Mouse (Mus musculus) kidney, embryonic 15.5 days (tissue): ENCODE results near the gene Rpp38. TPM values are rescaled to one million over a fixed set of nuclear protein-coding genes. Genes with fewer than 3 reads are reported as not detected.
A peak's percentile ranks its signal among the peaks of the same experiment; 100 is the strongest.

Source experiments
- ATAC-seq: fragments of 200-750 bp; cut with Nextera tagmentation; replicated peaks from 2 replicates; pipeline ENCODE4 v1.8.0; 2017; ENCODE audit warnings: moderate TSS enrichment; ENCODE audit not compliant: low FRiP score
- H3K27ac ChIP-seq: fragments of 300-500 bp; sonication (generic); 2 replicates; pipeline ENCODE4 v1.5.1; 2015; ENCODE audit warnings: mild to moderate bottlenecking, inconsistent platforms
- H3K27me3 ChIP-seq: fragments of 300-500 bp; sonication (generic); 2 replicates; pipeline ENCODE4 v1.6.1; 2015; ENCODE audit warnings: inconsistent platforms
- H3K36me3 ChIP-seq: fragments of 300-500 bp; sonication (generic); 2 replicates; pipeline ENCODE4 v1.6.1; 2015; ENCODE audit warnings: inconsistent platforms
- H3K4me1 ChIP-seq: fragments of 300-500 bp; sonication (generic); 2 replicates; pipeline ENCODE4 v1.6.1; 2015; ENCODE audit warnings: inconsistent platforms
- H3K4me2 ChIP-seq: fragments of 300-500 bp; sonication (generic); 2 replicates; pipeline ENCODE4 v1.6.1; 2015; ENCODE audit warnings: moderate library complexity, mild to moderate bottlenecking, inconsistent platforms
- H3K4me3 ChIP-seq: fragments of 300-500 bp; sonication (generic); replicated peaks from 2 replicates; pipeline ENCODE4 v1.5.1; 2015; ENCODE audit warnings: mild to moderate bottlenecking, inconsistent platforms
- H3K9ac ChIP-seq: fragments of 300-500 bp; sonication (generic); 2 replicates; pipeline ENCODE4 v1.6.1; 2015; ENCODE audit warnings: mild to moderate bottlenecking, inconsistent platforms
- H3K9me3 ChIP-seq: fragments of 300-500 bp; sonication (generic); replicated peaks from 2 replicates; pipeline ENCODE4 v1.6.1; 2016; ENCODE audit warnings: inconsistent platforms
- WGBS: fragments of 180-500 bp; shearing (Covaris S2); methylation state at CpG from one replicate; pipeline ENCODE4 v1.1.7; 2015; ENCODE audit warnings: mixed read lengths; 5-methylcytosine and 5-hydroxymethylcytosine counted together
- polyA plus RNA-seq: library from polyadenylated mRNA; unstranded; fragments of >200 nt; fragmentation: Nextera tagmentation; extraction: Ambion mirVana; gene quantifications from 2 replicates; pipeline ENCODE4 v1.2.1, GENCODE M21; 2015

Rpp38 gene
- 19.9 and 20.3 TPM in 2 replicates for polyA plus RNA-seq

- peak within 1 kb of the TSS; percentile 75 for H3K27ac ChIP-seq
- peaks cover 27% of the 10 kb centered on the region for H3K4me1 ChIP-seq
- no peaks in the 10 kb centered on the region for H3K9me3 ChIP-seq
- peaks cover 18% of the 10 kb centered on the region for H3K27me3 ChIP-seq
- peaks cover 21% of the 10 kb centered on the region for H3K36me3 ChIP-seq
- peak; percentile 98 for ATAC-seq
- under 1% methylated on average over 45 of the region's 45 CpGs for WGBS
- peak within 1 kb of the TSS; percentile 68 for H3K9ac ChIP-seq
- peak within 1 kb of the TSS; percentile 64 for H3K4me3 ChIP-seq
- H3K4me2 ChIP-seq = peak within 1 kb of the TSS; percentile 62
These were observed at the start of gene Rpp38 for GRCm38 (mm10) chr2:3332484-3333242. TSS of gene Rpp38 (minus strand) at chr2:3332643.

- WGBS = 76% methylated on average over 4 of the region's 4 CpGs
- Histone ChIP-seq H3K9me3 (no peaks in the 10 kb centered on the region), H3K27ac (no peak overlapping the region), H3K4me2 (no peak overlapping the region), H3K36me3 (no peaks in the 10 kb centered on the region), H3K4me3 (no peak overlapping the region), H3K4me1 (no peaks in the 10 kb centered on the region), H3K27me3 (no peaks in the 10 kb centered on the region; the same call in 1 of the 2 replicates), H3K9ac (no peak overlapping the region)
- ATAC-seq = no peak
These were observed 32.7 kb upstream of the Rpp38 start for GRCm38 (mm10) chr2:3365127-3365526.

- H3K4me3 ChIP-seq = no peak overlapping the region
- whole genome bisulfite sequencing = 83% methylated on average over 3 of the region's 3 CpGs
- ATAC-seq = no peak
These were observed 28.6 kb upstream of the Rpp38 start for GRCm38 (mm10) chr2:3361067-3361466.

GRCm38 (mm10) chr2:3357887-3358286 lies 25.4 kb upstream of the Rpp38 start:
- Histone ChIP-seq H3K4me3 (no peak overlapping the region), H3K9ac (no peak overlapping the region), H3K36me3 (no peaks in the 10 kb centered on the region), H3K27me3 (no peaks in the 10 kb centered on the region), H3K4me1 (no peaks in the 10 kb centered on the region), H3K4me2 (no peak overlapping the region), H3K27ac (no peak overlapping the region), H3K9me3 (no peaks in the 10 kb centered on the region)
- 77% methylated on average over 3 of the region's 3 CpGs for WGBS
- ATAC-seq = no peak

More at GRCm38 (mm10) chr2:3361067-3361466, 28.6 kb upstream of the Rpp38 start:
- no peaks in the 10 kb centered on the region; the same call in 1 of the 2 replicates for H3K27me3 ChIP-seq
- H3K4me1 ChIP-seq = no peaks in the 10 kb centered on the region
- H3K4me2 ChIP-seq = no peak overlapping the region
- H3K36me3 ChIP-seq = no peaks in the 10 kb centered on the region
- H3K9ac ChIP-seq = no peak overlapping the region
- H3K27ac ChIP-seq = no peak overlapping the region
- no peaks in the 10 kb centered on the region for H3K9me3 ChIP-seq

GRCm38 (mm10) chr2:3356311-3356710 lies 23.9 kb upstream of the Rpp38 start:
- Histone ChIP-seq H3K36me3 (no peaks in the 10 kb centered on the region), H3K27me3 (no peaks in the 10 kb centered on the region), H3K4me2 (no peak overlapping the region), H3K9me3 (no peaks in the 10 kb centered on the region), H3K4me1 (no peaks in the 10 kb centered on the region), H3K9ac (no peak overlapping the region), H3K27ac (no peak overlapping the region), H3K4me3 (no peak overlapping the region)
- ATAC-seq = no peak
- WGBS = 54% methylated on average over 3 of the region's 3 CpGs

- Histone ChIP-seq H3K27ac (no peak overlapping the region), H3K27me3 (no peaks in the 10 kb centered on the region), H3K4me3 (no peak overlapping the region), H3K4me2 (no peak overlapping the region), H3K4me1 (no peaks in the 10 kb centered on the region), H3K36me3 (no peaks in the 10 kb centered on the region), H3K9ac (no peak overlapping the region), H3K9me3 (no peaks in the 10 kb centered on the region)
- 87% methylated on average over 8 of the region's 8 CpGs for WGBS
- ATAC-seq = no peak
These were observed 23.4 kb upstream of the Rpp38 start for GRCm38 (mm10) chr2:3355793-3356192.

- Histone ChIP-seq H3K4me3 (no peak overlapping the region), H3K4me2 (no peak overlapping the region), H3K9me3 (no peaks in the 10 kb centered on the region), H3K27me3 (no peaks in the 10 kb centered on the region), H3K9ac (no peak overlapping the region), H3K4me1 (no peaks in the 10 kb centered on the region), H3K27ac (no peak overlapping the region), H3K36me3 (no peaks in the 10 kb centered on the region)
- no peak for ATAC-seq
These were observed 20.7 kb upstream of the Rpp38 start for GRCm38 (mm10) chr2:3353160-3353559.

GRCm38 (mm10) chr2:3348919-3349318 lies 16.5 kb upstream of the Rpp38 start:
- no peaks in the 10 kb centered on the region for H3K9me3 ChIP-seq
- H3K27me3 ChIP-seq = peaks cover 14% of the 10 kb centered on the region; the same call in 1 of the 2 replicates
- H3K4me1 ChIP-seq = no peaks in the 10 kb centered on the region
- ATAC-seq = no peak
- 20% methylated on average over 3 of the region's 3 CpGs for WGBS
- H3K36me3 ChIP-seq = no peaks in the 10 kb centered on the region
- no peak overlapping the region for H3K27ac ChIP-seq
- no peak overlapping the region for H3K4me3 ChIP-seq
- no peak overlapping the region for H3K4me2 ChIP-seq
- H3K9ac ChIP-seq = no peak overlapping the region

- Histone ChIP-seq H3K27me3 (peaks cover 14% of the 10 kb centered on the region; the same call in 1 of the 2 replicates), H3K9me3 (no peaks in the 10 kb centered on the region), H3K36me3 (no peaks in the 10 kb centered on the region), H3K27ac (no peak overlapping the region), H3K9ac (no peak overlapping the region), H3K4me3 (no peak overlapping the region), H3K4me2 (no peak overlapping the region), H3K4me1 (no peaks in the 10 kb centered on the region)
- no peak for ATAC-seq
- 86% methylated on average over 4 of the region's 4 CpGs for WGBS
These were observed 16.0 kb upstream of the Rpp38 start for GRCm38 (mm10) chr2:3348422-3348821.

- Histone ChIP-seq H3K4me3 (peak within 1 kb of the TSS; percentile 34), H3K27me3 (peaks cover 20% of the 10 kb centered on the region), H3K9ac (peak within 1 kb of the TSS; percentile 32; the same call in 1 of the 2 replicates), H3K27ac (no peak within 1 kb of the TSS), H3K4me2 (peak within 1 kb of the TSS; percentile 65), H3K4me1 (peaks cover 22% of the 10 kb centered on the region), H3K36me3 (no peaks in the 10 kb centered on the region), H3K9me3 (no peaks in the 10 kb centered on the region)
- 3% methylated on average over 20 of the region's 20 CpGs for WGBS
- ATAC-seq = peak; percentile 44
These were observed 3.3 kb upstream of the Rpp38 start, which contains the start of gene Acbd7 for GRCm38 (mm10) chr2:3335611-3336301. TSS of gene Acbd7 (plus strand) at chr2:3336168.

GRCm38 (mm10) chr2:3333761-3334160 lies 1.3 kb upstream of the Rpp38 start:
- peaks cover 11% of the 10 kb centered on the region for H3K36me3 ChIP-seq
- H3K4me1 ChIP-seq = peaks cover 27% of the 10 kb centered on the region
- H3K4me3 ChIP-seq = no peak overlapping the region
- WGBS = 89% methylated on average over 12 of the region's 12 CpGs
- H3K4me2 ChIP-seq = no peak overlapping the region
- peaks cover 20% of the 10 kb centered on the region for H3K27me3 ChIP-seq
- no peak for ATAC-seq
- H3K27ac ChIP-seq = no peak overlapping the region
- no peak overlapping the region for H3K9ac ChIP-seq
- no peaks in the 10 kb centered on the region for H3K9me3 ChIP-seq

GRCm38 (mm10) chr2:3332056-3332455 lies 387 bp downstream of the Rpp38 start:
- under 1% methylated on average over 21 of the region's 21 CpGs for WGBS
- Histone ChIP-seq H3K4me3 (peak overlapping the region; percentile 64), H3K4me2 (peak overlapping the region; percentile 62), H3K27ac (peak overlapping the region; percentile 70), H3K9ac (peak overlapping the region; percentile 68), H3K4me1 (peaks cover 27% of the 10 kb centered on the region), H3K36me3 (peaks cover 25% of the 10 kb centered on the region), H3K9me3 (no peaks in the 10 kb centered on the region), H3K27me3 (peaks cover 14% of the 10 kb centered on the region)
- no peak for ATAC-seq
